Mouse (Mus musculus) frontal cortex, adult (tissue): ENCODE measurements at regions not wholly inside any gene's neighbourhood (a gene's known extent, or its start where the extent isn't known, plus 50 kb on each side); places are given as distances from the start of the nearest gene placed in this dataset.

Experiments used
- ATAC-seq: cut with Nextera tagmentation; 2 replicates; pipeline ENCODE4 v1.9.2; 2017; ENCODE audit warnings: mild to moderate bottlenecking, moderate library complexity, mixed read lengths; ENCODE audit not compliant: low TSS enrichment

DNA sequence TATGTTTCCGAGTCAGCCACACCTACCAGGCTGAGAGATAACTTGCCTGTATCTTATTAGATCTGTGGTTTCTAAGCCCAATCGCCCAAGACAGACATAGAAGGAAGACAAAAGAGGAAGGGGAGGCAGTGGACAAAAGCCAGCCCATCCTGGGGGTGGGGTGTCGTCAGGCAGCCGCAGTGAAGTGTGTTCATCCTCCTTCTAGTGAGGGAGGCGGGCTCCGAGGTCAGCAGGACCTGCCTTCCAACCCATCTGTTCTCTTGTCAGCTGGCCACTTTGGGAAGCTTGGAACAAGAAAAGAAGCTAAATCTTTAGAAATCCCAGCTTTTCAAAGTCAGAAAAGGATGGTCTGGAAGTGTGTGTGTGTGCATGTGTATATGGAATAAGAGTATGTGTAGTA is 228.7 kb upstream of the Kazn start:
- no peak for ATAC-seq

GRCm38 (mm10) chr4:142465226-142465625 is 226.0 kb upstream of the Kazn start:
- no peak for ATAC-seq

DNA sequence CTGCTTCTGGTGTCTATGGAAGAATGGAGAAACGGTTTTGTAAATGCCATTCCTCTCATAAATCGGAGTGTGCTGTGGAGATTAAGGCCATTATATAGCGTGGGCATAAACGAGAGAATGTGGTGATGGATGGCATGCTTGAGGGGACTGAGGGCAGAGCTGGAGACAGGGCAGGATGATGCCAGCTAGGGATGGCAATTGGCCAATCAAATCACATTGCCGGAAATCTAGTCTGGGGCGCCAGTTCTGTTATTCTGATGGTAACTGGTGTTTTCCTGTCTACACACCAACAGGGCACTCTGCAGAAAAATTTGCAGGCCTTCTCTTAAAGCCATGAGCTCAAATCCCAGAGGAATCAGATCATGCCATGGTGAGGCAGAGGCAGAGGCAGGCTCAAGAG is 224.9 kb upstream of the Kazn start:
- no peak for ATAC-seq

DNA sequence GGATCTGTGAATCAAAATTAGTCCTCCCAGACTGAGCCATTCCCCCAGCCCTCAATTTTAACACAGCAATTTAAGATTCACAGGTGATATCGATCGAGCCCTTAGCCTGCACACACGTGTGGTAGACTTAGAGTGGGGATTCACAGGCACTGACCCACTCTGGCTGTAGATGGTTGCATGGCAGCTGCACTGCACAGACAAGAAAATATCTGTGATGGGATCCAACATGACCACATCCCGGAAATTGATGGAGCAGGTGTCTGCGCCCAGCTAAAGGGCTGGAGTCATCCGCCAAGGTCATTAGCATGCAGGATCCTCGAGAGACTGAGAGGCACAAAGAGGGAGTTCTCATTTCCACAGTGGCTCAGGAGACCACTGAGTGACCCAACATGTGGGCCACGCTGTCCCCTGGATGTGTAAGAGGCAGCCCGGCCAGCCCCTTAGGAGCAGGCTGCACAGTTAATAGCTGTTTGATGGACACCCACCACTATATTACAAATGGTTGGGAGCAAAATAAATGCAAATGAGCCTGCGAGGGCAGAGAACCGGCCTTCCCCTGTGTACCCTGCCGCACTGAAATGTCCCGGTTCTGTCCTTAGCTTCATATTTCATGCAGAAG is 221.4 kb upstream of the Kazn start:
- no peak for ATAC-seq

DNA sequence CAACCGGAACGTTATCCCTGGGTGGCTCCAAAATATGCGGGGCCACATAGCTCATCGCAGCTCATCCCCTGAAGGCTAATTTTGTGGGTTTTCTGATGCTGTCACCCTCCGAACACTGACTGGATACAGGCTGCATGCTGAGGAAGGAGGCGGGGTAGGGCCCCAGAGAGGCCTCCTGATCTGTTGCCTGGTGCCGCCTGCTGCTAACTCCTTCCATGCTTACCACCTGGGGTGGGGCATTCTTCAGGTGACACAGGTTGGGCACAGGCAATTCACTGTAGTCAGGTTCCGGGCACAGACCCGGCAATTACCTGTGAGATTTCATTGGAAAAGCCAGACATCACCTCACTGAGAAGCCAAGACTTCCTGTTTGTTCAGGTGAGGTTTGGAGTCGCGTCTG is 213.4 kb upstream of the Kazn start:
- ATAC-seq, result no peak

DNA sequence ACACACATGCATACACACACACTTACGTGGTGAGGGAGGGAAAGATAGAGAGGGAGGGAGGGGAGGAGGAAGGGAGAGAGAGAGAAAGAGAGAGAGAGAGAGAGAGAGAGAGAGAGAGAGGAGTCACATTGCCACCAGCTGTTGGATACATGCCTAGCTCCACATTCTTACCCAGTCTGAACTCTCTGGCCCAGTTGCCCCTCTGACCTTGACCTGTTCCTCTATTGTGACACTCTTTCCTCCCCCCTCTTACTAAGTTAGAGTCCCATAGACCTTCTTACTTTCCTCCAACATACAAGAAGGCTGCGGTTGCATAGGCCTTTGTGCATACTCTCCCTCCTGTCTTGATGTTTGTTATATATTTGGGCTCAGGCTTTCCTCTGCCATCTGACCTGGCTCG is 211.7 kb upstream of the Kazn start:
- ATAC-seq, result no peak

DNA sequence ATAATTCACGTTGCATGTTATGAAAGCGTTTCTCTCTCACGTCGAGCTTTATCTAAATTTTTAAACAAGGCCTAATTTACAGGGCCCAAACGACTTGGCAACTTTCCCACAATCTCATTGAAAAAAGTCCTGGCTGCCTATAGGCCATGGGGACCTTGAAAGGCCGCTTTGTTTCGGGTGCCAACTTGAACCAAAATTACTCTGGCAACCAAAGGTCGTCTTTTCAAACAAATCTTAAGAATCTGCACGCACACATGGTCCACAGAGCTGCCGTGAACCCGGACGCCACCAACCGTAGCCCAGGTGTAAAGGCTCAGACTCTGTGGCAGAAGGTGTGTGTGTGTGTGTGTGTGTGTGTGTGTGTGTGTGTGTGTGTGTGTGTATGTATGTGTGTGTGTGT is 210.5 kb upstream of the Kazn start:
- no peak for ATAC-seq

DNA sequence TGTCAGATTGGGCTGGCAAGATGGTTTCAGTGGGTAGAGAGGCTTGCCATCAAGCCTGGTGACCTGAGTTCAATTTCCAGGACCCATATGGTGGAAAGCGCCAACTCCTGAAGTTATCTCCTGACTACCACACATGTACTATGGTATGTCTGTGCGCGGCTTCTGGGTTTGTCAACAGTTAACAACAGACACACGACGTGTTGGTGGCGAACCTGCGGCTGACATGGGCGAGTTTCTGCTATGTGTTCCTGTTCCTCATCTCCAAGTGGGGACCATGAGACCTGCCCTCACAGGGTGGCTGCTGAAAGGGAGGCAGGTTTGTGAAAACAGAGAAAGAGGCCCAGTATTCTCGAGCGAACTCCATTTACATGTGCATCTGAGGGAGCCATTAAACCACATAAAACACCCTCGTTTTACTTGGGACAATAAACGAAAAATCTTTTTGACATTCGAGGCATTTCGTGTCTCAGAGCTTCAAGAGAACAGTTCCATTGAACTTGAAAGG is 210.0 kb upstream of the Kazn start:
- ATAC-seq, result no peak

DNA sequence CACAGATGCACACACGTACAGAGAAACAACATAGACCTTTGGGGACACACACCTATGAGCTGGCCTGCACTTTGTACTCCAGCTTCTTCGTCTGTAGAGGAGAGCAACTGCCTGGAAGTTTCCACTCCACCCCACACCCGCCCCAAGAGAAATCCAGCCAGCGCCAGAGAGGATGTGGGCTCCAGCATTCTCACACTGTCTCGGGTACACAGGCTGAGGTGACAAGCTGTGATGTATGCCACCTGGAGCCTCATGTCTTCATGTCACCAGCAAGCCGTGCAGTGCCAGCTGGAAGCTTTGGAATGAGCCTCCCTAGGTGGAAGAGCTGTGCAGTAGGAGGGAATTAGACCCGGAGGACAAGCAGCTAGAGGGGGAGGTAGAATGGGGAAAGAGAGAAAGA is 208.3 kb upstream of the Kazn start:
- ATAC-seq, result peak; percentile 96

DNA sequence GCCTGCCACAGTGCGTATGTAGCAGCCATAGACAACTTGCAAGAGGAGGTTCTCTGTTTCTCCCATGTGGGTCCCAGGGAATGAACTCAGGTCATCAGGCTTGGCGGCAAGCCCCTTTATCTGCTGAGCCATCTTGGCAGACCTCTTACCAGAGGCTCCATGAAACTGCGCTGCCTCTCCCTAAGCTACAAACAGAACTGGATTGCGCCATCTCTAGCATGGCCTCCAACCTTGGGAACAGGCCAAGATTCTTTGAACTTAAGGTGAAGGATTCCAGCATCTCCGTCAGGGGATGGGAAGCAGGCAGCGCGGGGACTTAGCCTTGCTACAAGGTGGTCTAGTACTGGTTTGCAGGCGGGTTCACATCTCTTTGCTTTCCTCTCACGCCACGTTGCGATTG is 201.8 kb upstream of the Kazn start:
- ATAC-seq, result no peak

- peak; percentile 78 for ATAC-seq
These were observed 200.4 kb upstream of the Kazn start for GRCm38 (mm10) chr4:142439450-142440183.

DNA sequence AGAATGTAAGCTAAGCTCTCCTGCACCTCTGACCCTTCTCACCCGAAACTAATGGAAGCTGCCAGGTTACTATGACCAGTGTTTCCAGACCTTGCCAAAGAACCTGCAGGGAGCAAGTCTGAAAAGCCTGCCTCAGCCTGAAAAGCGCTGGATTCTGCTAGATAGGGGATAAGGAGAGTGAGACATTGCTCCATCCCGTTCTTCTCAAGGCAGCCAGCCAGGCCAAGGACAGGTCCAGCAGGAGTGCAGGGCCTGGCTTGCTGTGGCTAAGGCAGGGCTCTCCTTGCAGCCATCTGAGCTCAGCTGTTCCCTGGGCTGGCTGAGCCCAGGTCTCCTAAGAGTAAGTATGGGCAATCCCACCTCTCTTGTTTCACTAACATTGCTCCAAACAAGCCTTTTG is 185.4 kb upstream of the Kazn start:
- ATAC-seq, result no peak

GRCm38 (mm10) chr4:142420427-142420826 is 181.2 kb upstream of the Kazn start:
- ATAC-seq, result no peak

DNA sequence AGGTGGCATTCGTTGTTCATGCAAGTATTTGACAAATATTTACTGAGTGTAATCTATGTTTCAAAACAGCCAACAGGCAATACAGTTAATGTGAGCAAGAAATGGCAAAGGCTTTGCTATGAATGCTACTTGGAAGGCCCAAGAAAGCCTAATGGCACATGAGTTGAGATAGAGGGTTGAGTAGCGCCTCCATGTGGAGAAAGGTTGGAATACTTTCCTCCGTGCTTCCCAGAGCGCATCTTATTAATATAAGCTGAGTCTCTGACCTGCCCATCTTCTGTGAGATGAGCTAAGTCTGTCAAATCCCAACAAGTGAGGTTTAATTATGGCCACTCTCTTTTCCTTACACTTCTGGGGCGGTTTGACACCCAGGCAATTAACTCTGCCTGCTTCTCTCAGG is 175.7 kb upstream of the Kazn start:
- no peak for ATAC-seq

DNA sequence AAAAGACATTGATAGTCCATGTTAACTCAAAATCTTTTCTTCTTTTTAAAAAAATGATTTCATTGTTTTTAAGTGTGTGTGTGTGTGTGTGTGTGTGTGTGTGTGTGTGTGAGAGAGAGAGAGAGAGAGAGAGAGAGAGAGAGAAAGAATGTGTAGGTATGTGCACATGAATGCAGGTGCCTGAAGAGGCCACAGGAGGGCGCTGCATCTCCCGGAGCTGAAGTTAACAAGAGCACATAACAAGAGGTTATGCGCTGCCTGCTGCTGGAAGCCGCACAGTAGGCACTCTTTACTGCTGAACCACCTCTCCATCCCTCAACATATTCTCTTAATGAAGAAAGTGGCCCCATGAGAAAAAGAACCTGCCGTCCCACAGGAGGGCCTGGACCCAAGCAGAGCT is 172.6 kb upstream of the Kazn start:
- ATAC-seq, result no peak

GRCm38 (mm10) chr4:142410596-142411573 is 171.7 kb upstream of the Kazn start:
- ATAC-seq, result peak; percentile 94

- no peak for ATAC-seq
These were observed 158.7 kb upstream of the Kazn start for GRCm38 (mm10) chr4:142397858-142398257.

DNA sequence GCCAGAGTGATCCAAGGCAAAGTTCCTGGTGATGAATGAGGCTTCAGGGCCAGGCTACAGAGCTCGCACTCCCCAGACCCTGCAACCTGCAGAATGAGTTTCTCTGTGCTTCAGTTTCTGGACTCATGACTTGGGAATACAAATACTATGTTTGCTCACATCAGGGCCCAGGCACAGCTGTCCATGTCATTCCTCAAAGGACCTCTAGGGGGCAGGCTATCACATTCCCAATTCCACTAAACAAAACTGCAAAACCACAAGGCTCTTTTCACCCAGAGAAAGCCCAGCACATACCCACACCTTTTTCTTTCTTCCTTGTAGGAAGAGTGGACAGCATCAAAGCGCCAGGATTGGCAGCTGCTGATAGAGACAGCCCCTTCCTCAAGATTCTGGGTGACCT is 153.7 kb upstream of the Kazn start:
- ATAC-seq, result peak; percentile 36

DNA sequence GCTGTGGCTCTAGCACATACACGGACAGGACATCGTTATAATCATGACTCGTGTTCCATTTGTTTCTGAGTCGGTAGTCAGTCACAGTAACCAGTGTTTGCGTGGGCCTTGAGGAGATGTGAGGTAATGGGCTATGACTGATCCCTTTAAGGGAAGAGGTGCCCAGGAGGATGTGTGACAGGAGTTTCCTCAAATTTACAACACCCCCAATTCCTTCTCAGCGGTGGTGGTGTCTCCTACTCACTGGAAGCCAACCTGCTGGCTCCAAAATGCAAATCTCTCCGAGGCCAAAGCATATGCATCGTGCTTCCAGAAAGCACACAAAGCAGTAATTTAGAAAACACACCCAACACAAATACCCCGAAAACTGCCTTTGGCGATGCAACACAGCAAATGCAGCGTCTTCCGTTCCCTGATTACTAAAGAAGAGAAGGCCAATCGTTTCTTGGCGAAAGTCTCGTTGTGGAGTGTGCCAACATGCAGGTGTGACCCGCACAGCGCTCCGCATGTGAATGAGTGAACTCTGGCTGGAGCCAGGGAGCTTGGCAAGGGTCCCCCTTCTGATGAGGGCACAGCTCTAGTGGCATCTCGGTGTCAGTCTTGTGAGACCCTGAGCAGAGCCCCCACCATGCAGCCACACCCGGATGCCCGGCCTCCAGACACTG is 151.5 kb upstream of the Kazn start:
- ATAC-seq, result peak; percentile 84

GRCm38 (mm10) chr4:142388476-142388875 is 149.3 kb upstream of the Kazn start:
- no peak for ATAC-seq

- no peak for ATAC-seq
These were observed 142.0 kb upstream of the Kazn start for GRCm38 (mm10) chr4:142381168-142381567.

DNA sequence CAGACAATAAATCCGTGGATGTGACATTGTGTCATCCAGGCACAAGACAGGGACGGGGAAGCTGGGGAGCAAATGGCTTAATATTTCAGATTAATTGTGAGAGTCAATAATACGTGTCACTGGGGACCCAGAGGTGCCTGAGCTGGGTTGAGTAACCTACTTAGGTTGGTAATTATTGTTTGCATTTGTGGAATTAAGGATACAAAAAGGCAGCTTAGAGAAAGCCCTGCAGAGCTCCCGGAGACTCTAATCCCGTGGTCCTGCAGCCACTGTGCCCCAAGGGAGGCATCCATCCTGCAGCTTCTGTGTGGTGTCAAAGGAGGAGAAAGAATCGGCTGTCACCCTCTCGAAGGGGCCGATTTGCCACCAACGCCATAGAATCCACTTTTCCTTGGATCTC is 139.3 kb upstream of the Kazn start:
- ATAC-seq, result no peak
